Mouse (Mus musculus): ENCODE measurements at regions not wholly inside any gene's neighbourhood (a gene's known extent, or its start where the extent isn't known, plus 50 kb on each side); places are given as distances from the start of the nearest gene placed in this dataset.

DNA sequence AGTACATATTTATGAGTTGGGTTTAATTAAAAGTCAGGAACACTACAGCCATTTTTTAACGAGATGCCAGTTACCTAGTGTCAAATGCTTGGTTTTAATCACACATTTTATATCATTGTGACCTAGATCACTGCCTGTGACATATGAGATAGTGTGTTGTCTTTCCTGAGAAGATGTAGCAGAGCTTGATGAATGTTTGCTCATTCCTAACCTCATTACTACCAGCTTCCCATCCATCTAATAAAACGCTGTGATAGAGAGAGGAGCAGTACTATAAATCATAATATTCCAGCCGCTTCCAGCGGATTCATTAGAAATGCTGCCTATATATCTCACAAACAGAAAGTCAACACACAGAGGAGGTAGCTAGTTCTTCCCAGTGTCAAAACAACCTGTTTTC lies 163.6 kb downstream of the Aldoart1 start:
- DNase-seq (ENCODE audit: inconsistent age in 2 of 2, low spot score in 1 of 2) = no peak

GRCm38 (mm10) chr4:72674006-72674405 lies 178.4 kb downstream of the Aldoart1 start:
- no peak for DNase-seq (ENCODE audit: inconsistent age in 2 of 2, low spot score in 1 of 2)

GRCm38 (mm10) chr4:72671652-72672411 lies 180.6 kb downstream of the Aldoart1 start:
- DNase-seq (ENCODE audit: inconsistent age in 2 of 2, low spot score in 1 of 2) = no peak

- DNase-seq (ENCODE audit: inconsistent age in 2 of 2, low spot score in 1 of 2) = no peak
These were observed 182.5 kb downstream of the Aldoart1 start for GRCm38 (mm10) chr4:72669827-72670494.

GRCm38 (mm10) chr4:72664379-72664778 lies 188.1 kb downstream of the Aldoart1 start:
- DNase-seq (ENCODE audit: inconsistent age in 2 of 2, low spot score in 1 of 2) = no peak

- no peak for DNase-seq (ENCODE audit: inconsistent age in 2 of 2, low spot score in 1 of 2)
These were observed 190.0 kb downstream of the Aldoart1 start for GRCm38 (mm10) chr4:72662477-72662876.

DNA sequence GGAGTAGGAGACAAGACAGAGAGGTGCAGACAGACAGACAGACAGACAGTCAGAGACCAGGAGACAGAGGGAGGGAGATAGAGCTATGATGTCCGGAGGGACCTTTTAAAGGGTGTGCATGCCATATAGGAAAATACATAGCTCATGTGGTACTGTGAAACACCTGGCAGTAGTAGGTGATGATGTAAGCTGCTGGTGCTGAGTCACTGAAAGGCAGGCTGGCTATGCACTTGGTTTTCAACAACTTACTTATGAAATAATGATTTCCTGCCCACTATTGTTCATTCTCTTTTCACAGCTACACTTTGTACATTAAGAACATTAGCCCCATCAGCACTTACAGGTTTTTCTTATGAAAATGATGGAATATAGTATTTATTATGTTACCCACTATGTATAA lies 196.2 kb downstream of the Aldoart1 start:
- no peak for DNase-seq (ENCODE audit: inconsistent age in 2 of 2, low spot score in 1 of 2)

- DNase-seq (ENCODE audit: inconsistent age in 2 of 2, low spot score in 1 of 2) = no peak
These were observed 205.3 kb downstream of the Aldoart1 start for GRCm38 (mm10) chr4:72647130-72647529.

- no peak for DNase-seq (ENCODE audit: inconsistent age in 2 of 2, low spot score in 1 of 2)
These were observed 223.0 kb downstream of the Aldoart1 start for GRCm38 (mm10) chr4:72629416-72629815.

DNA sequence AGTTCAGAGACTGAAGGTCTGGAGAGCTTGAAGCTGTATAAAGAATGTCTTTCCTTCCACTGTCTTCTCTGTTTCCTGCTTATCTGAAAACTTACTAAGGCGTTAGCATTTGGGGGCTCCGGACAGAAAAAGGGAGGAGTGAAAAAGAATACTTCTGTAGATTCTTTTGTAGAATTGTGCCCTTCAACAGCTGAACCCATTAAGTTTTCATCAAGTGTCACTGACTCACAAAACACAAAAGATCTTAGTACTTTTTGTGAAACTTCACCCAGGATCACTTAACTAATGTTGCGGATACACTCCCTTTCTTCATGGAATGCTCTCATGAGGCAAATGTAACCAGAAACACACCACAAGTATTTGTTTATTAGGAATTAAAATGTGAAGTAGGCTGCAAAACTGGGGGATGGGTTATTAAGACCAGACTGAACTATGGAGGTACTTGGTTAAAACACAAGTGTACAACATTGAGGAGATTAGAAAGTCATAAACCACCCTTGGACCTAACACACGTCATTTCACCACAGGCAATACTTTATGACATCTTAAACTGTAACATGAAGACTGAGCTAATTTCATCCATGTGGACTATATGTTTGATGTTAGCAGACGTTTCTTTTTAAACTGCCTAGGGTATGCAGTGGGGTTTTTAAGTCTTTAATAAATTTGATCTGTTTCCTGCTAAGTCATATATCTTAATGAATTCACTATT lies 225.1 kb downstream of the Aldoart1 start:
- DNase-seq (ENCODE audit: inconsistent age in 2 of 2, low spot score in 1 of 2) = no peak

GRCm38 (mm10) chr4:72605107-72605506 lies 247.3 kb downstream of the Aldoart1 start:
- peak in 1 of 2 experiments; percentile 20 for DNase-seq (ENCODE audit: inconsistent age in 2 of 2, low spot score in 1 of 2)

GRCm38 (mm10) chr4:72595494-72595893 lies 256.9 kb downstream of the Aldoart1 start:
- DNase-seq (ENCODE audit: inconsistent age in 2 of 2, low spot score in 1 of 2) = no peak

GRCm38 (mm10) chr4:72592129-72592528 lies 260.3 kb downstream of the Aldoart1 start:
- DNase-seq (ENCODE audit: inconsistent age in 2 of 2, low spot score in 1 of 2) = no peak

DNA sequence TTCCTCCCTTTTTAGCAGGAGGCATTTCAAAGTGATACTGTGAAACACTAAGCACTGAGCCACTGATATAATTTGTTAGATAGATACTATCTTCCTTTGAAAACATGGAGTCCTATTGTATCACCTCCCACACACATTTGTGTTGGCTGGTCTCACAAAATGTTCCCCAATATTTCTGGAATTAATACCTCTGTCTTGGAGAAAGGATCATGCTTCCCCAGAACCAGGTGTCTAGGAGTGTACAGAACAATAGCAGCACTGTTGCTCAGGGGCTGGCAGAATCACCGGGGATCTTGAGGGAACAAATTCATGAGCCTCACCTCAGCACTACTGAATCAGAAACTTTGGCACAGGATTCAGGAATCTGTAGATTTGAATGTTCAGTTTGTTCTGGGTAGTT lies 277.5 kb downstream of the Aldoart1 start:
- DNase-seq (ENCODE audit: inconsistent age in 2 of 2, low spot score in 1 of 2) = no peak

- DNase-seq (ENCODE audit: inconsistent age in 2 of 2, low spot score in 1 of 2) = no peak
These were observed 280.5 kb downstream of the Aldoart1 start for GRCm38 (mm10) chr4:72571924-72572323.

GRCm38 (mm10) chr4:72565186-72565585 lies 287.2 kb downstream of the Aldoart1 start:
- no peak for DNase-seq (ENCODE audit: inconsistent age in 2 of 2, low spot score in 1 of 2)

DNA sequence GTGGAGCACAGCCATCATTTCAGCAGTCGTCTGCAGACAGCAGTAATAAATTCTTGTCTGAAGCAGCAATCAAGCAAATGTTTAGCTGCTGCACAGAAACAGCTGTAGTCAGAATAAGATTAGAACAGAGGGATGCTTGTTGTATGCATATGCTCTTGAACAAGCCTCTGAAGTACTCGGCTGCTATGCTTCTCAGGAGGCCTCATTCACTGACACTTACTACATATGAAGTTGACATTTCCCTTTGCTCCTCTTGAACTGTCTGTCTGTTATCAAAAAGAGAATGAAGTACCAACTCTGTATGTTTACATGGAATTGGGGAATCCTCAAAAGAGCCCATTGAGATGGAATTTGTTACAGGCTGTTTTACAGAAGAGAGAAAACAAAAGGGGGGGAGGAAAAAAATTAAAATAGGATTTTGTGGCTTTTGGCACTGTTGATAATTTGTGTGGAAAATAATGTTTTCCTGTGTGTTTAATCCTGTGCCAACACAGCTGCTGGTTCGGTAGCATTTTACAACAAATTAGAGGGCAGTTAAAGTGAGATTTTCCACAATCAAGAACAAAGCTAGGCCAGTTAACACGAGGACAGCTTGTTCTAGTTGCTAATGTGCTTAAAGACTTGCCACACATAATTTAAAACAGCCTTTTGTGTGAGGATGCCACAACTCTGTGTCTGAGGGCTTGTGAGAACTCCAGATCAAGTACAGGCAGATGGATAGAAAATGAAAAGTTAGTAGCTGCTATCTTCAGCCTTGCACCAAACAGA lies 289.3 kb downstream of the Aldoart1 start:
- DNase-seq (ENCODE audit: inconsistent age in 2 of 2, low spot score in 1 of 2) = no peak

DNA sequence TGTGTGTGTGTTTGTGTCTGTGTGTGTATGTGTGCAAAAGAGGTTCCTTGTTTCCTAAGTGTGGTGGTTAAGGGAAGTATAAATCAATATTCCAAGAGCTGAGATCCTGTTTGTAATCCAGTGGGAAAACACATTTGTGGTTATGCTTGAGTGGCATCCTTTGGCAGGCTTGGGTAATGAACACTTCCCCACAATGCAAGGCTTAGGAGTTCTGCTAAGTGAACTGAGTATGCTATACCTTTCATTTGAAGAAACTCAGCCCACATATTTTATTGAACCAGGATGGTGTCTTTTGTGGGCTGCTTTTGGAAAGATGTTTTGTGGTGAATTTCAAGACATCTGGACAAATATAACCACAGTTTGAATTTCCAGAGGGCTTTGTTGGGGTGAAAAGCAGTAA lies 298.2 kb downstream of the Aldoart1 start:
- DNase-seq (ENCODE audit: inconsistent age in 2 of 2, low spot score in 1 of 2) = no peak

DNA sequence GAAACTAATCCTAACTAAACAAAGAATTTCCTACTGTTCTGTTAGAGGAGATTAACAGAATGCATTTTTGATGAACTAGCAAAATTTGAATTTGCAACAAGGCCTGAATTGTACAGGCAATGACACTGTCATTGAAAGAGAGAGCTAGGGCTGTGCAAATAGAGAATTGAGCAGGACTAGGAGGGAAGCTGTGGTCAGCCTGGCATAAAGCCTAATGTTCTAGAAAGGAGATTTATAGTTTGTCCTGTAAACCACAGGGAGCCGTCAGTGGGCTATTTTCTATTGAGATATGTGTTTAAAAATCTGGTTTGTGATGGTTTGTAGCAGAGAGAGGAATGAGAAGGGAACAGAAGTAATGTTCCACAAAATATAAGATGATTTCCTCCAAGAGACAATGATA lies 317.9 kb downstream of the Aldoart1 start:
- DNase-seq (ENCODE audit: inconsistent age in 2 of 2, low spot score in 1 of 2) = peak in 1 of 2 experiments; percentile 39

GRCm38 (mm10) chr4:72524630-72525029 lies 323.9 kb upstream of the Tle1 start:
- no peak for DNase-seq (ENCODE audit: inconsistent age in 2 of 2, low spot score in 1 of 2)

DNA sequence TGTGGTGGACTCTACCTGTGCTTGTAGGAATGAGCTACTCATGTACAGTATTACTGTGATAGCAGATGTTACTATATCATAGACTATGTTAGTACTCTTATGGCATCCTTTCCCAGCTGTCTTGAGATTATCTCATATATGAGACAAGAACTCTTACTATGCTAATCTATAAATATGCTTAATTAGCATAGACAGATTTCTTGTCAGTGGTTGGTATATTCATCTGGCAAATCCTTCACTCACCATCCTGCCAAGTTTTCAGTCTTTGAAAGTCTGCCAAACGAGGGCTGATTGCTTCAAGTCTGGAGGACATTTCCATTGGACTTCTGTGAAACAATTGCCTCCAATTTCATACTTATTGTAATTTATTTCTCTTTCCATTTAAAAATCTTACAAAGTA lies 323.4 kb upstream of the Tle1 start:
- peak in 1 of 2 experiments; percentile 38 for DNase-seq (ENCODE audit: inconsistent age in 2 of 2, low spot score in 1 of 2)
